Mouse (Mus musculus) left cerebral cortex, adult 11 months (tissue): ENCODE results near the gene Mcm5.
A peak's percentile ranks its signal among the peaks of the same experiment; 100 is the strongest.

Experiments
- DNase-seq: peaks from one replicate; pipeline ENCODE4 v3.0.0; 2022; ENCODE audit warnings: low spot score

Mcm5 gene

GRCm38 (mm10) chr8:75102956-75103355 lies 6.4 kb upstream of the Mcm5 start:
- DNase-seq = no peak

GRCm38 (mm10) chr8:75103376-75103878 lies 5.9 kb upstream of the Mcm5 start:
- no peak for DNase-seq

GRCm38 (mm10) chr8:75108527-75109235 lies 688 bp upstream of the Mcm5 start:
- DNase-seq = peak; percentile 66

GRCm38 (mm10) chr8:75110093-75110492 lies 724 bp downstream of the Mcm5 start:
- DNase-seq = no peak

- DNase-seq = no peak
These were observed 9.1 kb downstream of the Mcm5 start for GRCm38 (mm10) chr8:75118505-75118904.

- no peak for DNase-seq
These were observed 9.9 kb downstream of the Mcm5 start for GRCm38 (mm10) chr8:75119287-75119686.

- DNase-seq = no peak
These were observed 10.4 kb downstream of the Mcm5 start for GRCm38 (mm10) chr8:75119747-75120146.

GRCm38 (mm10) chr8:75127406-75127805 lies 18.0 kb downstream of the Mcm5 start:
- no peak for DNase-seq

- DNase-seq = no peak
These were observed 23.1 kb downstream of the Mcm5 start for GRCm38 (mm10) chr8:75132485-75132884.

- no peak for DNase-seq
These were observed 24.0 kb downstream of the Mcm5 start for GRCm38 (mm10) chr8:75133399-75133798.

GRCm38 (mm10) chr8:75134603-75135391 lies 25.4 kb downstream of the Mcm5 start:
- peak; percentile 52 for DNase-seq

- no peak for DNase-seq
These were observed 26.4 kb downstream of the Mcm5 start for GRCm38 (mm10) chr8:75135756-75136155.

GRCm38 (mm10) chr8:75136256-75136655 lies 26.9 kb downstream of the Mcm5 start:
- DNase-seq = no peak

- peak; percentile 43 for DNase-seq
These were observed 28.2 kb downstream of the Mcm5 start for GRCm38 (mm10) chr8:75137536-75137935.

GRCm38 (mm10) chr8:75150911-75151610 lies 41.7 kb downstream of the Mcm5 start:
- DNase-seq = no peak

GRCm38 (mm10) chr8:75151743-75152142 lies 42.4 kb downstream of the Mcm5 start:
- no peak for DNase-seq

- peak; percentile 36 for DNase-seq
These were observed 43.2 kb downstream of the Mcm5 start for GRCm38 (mm10) chr8:75152505-75153082.

- no peak for DNase-seq
These were observed 45.6 kb downstream of the Mcm5 start for GRCm38 (mm10) chr8:75154855-75155478.

GRCm38 (mm10) chr8:75155740-75156322 lies 46.5 kb downstream of the Mcm5 start:
- no peak for DNase-seq

GRCm38 (mm10) chr8:75157471-75158230 lies 48.3 kb downstream of the Mcm5 start:
- DNase-seq = no peak

- DNase-seq = no peak
These were observed 60.0 kb downstream of the Mcm5 start for GRCm38 (mm10) chr8:75169363-75169762.
